Mouse (Mus musculus): Measurements from ENCODE around the gene Grin2b.
"Not testable (repeated sequence)": the region's sequence is repeated elsewhere in the genome, so short reads cannot be mapped to it uniquely, and the experiment has no call there.

Grin2b gene

DNA sequence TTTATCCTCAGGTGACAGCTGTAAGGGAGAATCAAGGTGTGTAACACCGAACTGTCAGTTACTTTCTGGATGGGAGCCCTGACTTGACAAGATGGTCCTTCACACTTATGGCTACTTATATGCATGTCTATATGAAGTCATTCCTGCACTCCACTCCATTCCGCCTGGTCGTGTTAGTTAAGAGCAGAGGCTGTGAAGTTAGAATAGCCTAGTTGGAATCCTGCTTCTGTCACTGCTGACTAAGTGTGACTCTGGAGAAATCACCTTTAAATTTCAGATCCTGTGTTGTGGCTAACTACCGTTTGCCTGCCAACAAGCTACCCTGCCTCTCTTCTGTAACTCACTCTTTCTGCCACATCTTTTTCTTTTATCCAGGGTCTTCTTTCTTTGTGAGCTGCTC, 381.9 kb downstream of the Grin2b start:
- no peak for DNase-seq

DNA sequence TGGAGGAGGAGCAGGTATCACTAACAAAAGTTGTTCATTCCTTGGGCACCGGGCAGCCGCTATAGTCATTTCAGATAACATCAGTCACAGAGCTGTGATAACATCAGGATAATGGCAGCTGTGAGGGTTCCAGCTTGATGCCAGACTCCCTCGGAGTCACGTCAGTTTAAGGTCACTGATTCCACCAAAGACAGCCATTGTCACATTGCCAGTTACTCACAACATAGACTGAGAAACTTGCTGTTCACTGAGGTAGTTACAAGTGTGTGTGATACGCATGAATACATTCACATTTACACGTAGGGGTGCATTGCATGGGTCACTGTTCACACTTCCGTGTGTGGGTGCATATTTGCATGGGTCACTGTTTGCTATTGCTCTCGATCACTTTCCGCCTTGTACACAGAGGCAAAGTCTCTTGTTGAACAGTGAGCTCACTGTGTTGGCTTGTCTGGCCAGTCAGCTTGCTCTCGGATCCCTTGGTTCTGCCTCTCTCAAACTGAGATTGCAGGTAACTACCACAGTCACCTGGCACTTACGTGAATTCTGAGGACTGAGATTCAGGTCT, 383.6 kb downstream of the Grin2b start:
- no peak for DNase-seq

DNA sequence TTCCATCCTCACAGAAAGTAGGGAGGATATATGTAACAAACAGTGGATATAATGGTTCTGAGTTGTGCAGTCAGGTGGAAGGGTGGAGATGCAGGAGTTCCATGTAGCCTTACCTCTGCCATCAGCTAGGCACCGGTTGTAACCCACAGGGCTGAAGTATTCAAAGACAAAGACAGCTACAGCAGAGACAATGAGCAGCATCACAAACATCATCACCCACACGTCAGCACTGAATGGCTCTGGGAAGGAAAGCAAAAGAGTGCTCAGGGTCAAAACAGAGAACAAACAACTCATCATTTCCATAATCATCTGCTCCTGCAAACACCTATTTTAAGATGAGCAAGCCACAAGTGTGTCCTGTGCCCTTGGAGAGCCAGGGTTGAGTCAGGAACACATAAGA, 398.6 kb downstream of the Grin2b start:
- DNase-seq = no peak

DNA sequence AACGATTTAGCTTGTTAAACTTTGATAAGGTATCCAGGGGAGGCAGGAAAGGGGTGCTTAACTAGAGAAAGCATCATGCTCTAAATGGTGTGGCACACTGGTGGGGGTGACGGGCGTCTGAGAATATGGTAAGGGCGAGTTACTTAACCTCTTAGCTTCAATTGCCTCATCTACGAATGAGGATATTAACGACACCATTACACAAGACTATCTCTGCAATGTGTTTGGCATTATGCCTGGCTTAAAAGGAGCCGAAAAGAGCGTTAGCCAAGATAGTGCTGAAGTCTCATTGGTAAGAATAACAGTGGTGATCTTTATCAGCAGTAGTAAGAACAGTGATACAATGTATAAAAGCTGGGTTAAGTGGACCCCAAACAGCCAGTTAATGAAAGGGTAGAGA, 405.7 kb downstream of the Grin2b start:
- DNase-seq = no peak

DNA sequence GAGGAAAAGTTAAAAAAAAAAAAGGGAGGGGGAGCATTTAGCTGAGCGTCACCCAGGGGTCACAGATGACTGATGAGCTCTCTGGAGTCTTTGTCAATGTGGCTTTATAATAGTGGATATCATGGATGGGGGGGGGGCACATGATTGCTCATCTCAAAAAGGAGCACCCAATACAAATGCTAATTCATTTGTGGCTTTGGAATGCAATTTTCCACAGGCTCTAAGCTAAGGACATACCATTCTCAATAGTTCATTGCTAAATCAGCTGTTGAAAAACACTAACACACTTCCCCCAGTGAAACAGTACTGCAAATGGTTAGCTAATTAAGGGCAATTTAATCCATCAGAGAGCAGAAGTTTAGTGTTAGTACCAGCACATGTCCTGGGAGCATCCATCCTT, 414.6 kb downstream of the Grin2b start:
- DNase-seq = no peak

DNA sequence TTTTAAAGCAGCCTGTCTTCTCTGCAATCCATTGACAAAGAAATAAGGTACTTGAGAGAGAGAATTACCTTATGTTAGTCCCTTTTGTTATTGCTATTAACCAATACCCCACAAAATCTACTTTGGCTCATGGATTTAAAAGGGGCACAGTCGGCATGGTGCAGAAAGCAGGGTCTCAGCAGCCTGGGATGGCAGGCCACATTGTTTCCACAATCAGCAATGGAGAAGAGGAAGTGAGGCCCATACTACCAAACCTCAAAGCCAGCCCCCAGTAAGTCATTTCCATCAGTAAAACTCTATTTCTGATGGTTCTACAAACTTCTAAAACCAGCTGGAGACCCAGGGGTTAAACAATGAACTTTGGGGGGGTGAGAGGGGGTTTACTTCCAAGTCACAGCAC, 417.2 kb downstream of the Grin2b start:
- DNase-seq = no peak

DNA sequence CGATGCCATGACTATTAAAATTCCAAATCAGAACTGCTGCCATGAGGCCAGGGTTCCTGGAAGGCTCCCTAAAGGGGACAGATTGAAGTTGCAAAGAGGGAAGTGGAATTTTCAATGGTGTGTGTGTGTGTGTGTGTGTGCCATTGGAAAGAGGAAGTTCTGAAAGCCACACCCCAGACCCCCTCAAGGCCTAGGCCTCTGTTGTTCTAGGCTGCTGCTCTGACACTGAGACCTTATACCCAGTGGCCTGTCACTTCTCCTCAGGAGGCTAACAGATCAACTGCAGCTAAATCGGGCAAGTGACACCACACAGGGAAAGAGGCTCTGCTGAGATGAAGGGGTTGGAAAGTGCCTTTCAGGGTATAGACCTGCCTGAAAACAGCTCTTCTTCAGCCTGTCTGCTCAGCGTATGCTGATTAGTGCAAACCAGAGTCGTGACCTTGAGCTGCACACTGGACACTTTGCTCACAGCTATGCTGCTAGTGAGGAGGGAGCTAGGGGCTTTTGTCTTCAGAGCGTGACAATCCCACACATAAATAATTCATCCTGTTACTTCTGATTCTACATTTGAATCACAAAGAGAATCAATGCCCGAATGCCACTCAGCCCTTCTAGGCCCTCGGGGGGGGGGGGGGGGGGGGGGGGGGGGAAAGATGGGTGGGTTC, 424.8 kb downstream of the Grin2b start:
- DNase-seq = no peak

DNA sequence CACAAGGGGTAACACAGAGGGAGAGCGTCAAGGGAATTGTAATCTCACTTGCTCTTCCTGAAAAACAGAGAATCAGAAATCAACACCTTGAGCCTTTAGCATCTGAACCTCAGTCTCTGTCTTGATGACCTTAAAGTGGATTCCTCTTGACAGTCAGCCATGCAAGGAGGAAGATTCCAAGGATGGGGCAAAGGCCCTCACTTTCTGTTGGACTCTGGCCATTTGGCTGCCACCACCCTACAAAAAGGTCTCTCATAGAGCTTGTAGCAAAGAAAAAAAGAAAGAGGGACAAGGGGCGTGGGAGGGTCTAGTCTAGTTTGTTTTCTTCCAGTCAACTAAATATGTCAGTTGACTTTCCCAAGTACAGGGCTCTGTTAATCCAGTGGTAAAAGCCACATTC, 427.7 kb downstream of the Grin2b start:
- DNase-seq = no peak

DNA sequence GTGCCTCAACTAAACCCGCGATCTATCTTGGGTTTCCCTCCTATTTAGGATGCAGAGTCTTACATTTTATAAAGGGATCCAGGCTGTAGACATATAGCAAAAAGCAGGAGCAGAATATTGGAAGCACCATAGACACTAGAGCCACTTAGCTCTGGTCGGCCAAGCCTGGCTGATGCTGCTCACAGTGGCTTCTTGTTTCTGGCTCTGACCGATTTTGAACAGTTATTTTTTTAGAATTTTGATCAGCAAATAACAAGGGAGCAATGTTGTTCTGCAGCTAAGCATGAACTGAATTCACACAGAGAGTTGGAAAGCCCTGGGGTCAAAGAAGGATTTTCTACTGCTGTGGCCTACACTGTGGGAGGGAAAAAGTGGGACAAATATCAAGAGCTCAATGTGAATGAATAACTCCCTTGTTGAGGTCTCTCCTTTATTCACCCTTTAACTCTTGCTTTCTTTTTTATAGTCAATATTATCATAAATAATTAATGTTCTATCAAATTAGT, 439.0 kb downstream of the Grin2b start:
- DNase-seq = no peak

DNA sequence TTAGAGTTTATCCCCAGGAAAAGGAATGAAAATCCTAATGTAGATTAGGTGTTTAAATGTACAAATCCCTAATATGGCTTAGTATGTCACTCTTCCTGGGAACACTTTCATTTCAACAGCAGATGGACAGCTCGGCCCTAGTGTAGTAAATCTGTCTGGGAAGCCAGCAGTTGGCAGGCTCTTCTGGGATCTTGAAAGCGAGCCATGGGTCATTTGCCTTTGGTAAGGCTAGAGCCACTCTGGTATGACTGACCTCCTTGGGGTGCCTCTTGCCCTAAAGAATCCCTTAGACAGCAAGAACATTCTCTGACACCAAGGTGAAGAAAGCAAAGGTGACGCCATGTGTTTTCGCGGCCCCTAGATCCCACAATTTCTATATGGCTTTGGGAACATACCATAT, 446.2 kb downstream of the Grin2b start:
- no peak for DNase-seq

DNA sequence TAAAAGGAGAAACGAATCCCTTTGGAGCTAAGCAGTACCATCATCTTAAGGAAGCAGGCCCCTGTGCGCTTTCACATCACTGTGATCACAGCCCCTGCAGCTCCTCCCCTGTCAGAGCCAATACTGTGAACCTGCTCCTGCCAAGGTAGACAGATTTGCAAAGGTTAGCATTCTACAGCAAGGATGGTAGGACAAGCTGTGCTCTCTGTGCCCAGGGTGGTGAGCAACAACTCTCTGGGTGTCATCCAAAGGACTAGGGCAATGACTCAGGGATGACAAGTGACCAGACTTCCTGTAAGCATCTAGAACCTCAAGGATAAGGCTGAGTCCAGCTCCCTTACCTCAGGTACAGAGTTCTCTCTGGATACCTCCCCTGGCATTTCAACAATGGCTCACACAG, 451.6 kb downstream of the Grin2b start:
- DNase-seq = no peak

DNA sequence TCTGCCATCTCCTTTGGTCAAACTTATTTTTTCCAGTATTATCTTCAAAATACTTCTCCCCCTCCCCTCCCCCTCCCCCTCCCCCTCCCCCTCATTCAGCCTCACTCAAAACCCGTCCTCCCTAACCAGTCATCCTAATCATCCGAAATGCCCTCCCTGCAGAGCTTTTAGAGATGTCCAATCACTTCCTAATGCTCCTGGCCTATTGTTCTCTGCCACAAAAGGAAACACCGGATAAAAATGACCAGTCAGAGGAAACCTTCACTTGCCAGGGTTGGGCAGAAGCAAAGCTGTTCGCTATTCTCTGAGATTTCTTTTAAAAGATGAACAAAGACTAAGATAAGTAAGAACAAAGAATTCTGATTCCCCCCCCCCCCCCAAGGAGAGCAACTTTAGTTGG, 458.4 kb downstream of the Grin2b start:
- DNase-seq = no peak

DNA sequence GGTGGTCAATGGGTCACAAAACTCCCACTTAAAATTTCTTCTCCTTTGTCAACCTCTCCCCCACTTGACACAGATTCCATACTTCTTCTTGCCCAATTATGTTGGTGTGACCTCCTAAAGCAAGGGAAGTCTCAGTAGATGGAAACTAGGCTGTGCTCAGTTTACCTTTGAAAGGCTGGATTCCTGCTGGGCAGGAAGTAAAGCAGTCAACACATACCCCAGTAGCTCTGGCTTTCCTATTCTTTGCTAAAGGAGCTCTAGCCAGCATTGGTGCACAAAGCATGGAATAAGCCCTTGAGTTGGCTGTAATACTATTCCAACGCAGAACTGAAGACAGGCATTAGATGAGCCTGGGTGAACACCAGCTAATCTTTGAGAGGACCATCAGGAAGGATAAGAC, 459.1 kb downstream of the Grin2b start:
- no peak for DNase-seq

DNA sequence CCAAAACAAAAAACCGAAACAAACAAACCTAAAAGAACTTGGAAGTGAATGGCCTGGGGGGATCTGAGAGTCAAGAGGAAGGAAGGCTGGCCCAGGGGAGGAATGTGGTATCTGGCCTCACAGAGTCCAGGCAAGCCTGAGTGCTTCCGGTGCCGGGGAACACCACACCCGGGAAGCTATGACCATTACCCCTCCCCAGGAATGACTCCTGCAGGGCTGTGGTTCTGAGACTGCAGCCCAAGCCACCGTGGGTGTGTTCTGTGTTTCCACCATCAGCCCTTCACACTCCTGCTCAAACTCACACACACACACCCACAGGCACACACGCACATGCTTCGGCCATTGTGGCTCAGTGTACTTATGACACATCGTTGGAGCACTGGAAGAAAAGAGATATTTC, 459.6 kb downstream of the Grin2b start:
- DNase-seq = no peak

DNA sequence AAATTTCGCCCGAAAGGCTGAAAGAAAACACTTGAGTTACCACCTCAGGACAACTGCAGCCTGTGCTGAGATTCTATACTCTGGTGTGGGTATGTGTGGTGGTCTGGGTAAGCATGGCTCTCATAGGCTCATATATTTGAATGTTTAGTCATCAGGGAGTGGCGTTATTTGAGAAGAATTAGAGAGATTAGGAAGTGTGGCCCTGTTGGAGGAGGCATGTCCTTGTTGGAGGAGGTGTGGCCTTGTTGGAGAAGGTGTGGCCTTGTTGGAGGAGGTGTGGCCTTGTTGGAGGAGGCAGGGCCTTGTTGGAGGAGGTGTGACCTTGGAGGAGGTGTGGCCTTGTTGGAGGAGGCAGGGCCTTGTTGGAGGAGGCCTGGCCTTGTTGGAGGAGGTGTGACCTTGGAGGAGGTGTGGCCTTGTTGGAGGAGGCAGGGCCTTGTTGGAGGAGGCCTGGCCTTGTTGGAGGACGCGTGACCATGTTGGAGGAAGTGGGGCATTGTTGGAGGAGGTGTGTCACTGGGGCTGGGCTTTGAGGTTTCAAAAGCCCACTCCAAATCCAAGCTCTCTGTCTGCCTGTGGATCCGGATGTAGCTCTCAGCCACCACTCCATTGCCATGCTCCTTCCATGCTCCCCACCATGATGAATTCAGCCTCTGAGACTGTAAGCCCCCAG, 466.3 kb downstream of the Grin2b start:
- not testable (repeated sequence) for DNase-seq

DNA sequence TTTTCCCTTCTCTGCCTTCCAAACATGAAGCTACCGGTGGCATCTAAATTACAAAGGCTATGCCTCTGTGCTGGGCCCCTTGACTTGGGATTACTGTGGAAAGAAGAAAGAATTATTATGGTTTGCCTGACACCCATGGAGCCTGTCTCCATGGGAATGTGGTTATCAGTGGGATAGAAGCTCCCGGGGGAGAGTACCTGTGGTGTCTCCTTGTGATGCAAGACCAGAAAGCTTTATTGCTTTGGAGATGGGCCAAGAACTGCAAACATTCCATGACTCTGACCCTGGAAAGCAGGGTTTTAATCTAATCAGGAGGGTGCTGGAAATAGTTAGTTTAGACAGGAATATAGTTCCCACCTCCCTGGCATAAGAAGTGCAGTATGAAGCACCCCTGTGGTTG, 469.7 kb downstream of the Grin2b start:
- no peak for DNase-seq

DNA sequence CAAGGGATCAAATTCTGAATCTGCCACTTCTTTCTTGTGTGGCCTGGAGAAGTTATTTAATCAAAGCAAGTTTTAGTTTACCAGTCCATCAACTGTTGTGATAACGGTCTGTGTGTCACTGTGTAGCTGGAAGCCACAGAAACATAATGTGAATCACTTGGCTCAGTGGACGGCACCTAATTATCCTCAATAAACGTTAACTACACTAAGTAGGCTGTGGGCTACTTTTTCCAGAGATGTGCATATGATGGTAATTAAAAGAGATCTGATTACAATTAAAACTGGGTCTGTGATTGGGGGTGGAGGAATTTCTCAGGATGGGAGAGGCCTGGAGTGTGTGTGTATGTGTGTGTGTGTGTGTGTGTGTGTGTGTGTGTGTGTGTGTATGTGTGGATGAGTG, 471.9 kb downstream of the Grin2b start:
- no peak for DNase-seq

DNA sequence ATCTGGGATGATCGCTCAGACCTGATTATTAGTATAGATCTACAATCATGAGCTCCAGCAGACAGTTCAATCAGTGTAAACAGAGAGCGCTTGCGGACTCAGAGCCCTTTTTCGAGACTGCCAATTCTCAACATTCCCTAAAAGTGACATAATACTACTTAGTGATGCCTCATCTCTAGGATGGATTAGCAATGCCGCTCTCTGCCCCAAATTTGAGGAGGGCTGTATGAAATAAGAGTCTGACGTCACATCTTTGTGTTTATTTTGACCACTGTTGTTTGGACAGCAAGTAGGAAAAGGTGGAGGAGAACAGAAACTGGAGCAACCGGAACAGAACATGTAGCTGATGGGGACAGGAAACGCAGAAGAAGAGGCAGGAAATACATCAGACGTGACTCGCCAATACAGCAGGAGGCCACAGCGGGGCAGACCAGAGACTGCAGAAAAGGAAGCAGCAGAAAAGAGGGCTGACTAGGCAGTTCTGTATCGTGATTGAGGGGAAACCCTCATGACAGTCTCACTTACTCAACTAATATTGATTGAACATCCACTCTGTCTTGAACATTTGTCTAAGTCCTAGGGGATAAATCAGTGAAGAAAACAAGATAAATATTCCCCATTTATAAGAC, 472.5 kb downstream of the Grin2b start:
- DNase-seq = no peak

DNA sequence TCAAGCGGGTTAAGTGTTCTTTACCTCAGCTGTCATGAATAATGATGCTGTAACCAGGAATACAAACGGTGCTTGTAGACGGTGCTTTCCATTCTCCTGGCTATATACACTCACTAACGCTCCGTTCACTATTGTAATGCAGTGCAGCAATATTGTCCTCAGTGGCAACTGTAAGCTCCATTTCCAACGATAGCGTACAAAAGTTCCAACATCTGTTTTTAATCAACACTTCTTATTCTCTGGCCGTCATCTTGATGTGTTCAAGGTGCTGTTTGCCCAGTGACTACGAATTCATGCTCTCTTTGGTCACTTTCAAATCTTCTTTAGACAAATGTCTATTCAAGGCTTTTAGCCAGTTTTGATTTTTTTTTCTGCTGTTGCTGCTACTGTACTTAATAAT, 480.8 kb downstream of the Grin2b start:
- no peak for DNase-seq

DNA sequence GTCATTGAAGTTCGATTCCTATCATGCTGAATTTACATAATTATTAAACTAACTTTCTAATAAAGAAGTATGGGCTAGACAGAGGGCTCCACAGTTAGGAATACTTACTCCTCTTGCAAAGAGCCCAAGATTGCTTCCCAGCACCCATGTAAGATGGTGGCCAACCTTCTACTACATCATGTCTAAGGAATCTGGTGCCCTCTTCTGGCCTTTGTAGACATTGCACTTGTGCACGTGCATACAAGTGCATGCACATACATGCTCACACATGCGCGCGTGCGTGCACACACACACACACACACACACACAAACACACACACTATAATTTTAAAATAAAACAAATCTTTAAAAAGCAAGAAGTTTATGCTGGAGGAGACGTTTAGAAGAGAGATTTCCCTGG, 481.8 kb downstream of the Grin2b start:
- no peak for DNase-seq

DNA sequence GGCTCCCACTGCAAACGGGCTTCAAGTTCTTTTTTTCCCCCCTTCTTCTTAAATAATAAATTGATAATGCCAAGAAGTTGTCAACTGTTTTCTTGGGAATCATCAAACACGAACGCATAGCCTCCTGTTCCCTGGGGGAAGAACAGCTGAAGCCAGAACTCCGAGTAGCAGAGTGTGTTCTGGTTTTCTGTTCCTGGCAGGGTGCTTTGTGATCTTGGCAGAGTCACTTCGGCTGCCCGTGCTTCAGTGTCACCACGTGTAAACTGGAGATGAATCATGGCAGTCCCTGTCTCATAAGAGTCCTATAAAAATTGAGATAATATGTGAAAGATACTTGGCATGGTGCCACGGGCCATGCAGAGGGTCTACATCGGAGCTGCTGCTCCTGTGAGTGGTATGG, 485.4 kb downstream of the Grin2b start:
- DNase-seq = no peak

DNA sequence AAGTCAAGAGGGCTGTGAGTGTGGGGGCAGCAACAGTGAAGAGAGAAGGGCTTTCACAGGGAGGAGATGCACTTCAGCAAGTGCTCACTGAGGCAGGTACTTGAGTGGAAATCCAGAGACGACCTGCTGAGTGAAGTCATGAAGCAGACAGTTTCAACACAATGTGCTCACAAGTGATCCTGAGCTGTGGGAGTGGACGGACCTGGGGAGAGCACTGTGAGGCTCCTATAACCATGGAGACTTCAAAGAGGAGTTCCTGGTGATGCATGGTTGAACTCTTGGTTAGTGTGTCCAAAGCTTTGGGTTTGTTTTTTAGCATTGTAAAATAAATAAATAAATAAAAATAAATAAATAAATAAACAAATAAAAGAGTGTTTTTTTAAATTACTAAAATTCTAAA, 489.1 kb downstream of the Grin2b start:
- no peak for DNase-seq

DNA sequence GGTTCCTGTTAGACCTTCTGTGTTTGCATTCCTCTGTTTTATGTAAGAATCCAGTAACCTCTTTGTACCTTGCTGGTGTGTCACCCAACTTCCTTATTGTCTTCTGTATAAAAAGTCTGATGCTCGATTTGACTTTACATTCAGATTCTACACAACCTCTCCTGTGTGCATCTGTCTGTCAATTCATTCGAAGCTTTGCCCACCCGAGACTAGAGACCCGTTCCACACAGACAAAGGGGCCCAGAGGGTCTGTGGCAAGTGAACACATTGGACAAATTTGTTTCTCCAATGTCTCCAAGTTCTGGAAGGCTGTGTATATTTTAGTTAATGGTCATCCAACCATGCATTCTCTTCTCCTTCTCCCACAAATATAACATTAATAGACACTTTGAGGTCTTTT, 491.9 kb downstream of the Grin2b start:
- not testable (repeated sequence) for DNase-seq

DNA sequence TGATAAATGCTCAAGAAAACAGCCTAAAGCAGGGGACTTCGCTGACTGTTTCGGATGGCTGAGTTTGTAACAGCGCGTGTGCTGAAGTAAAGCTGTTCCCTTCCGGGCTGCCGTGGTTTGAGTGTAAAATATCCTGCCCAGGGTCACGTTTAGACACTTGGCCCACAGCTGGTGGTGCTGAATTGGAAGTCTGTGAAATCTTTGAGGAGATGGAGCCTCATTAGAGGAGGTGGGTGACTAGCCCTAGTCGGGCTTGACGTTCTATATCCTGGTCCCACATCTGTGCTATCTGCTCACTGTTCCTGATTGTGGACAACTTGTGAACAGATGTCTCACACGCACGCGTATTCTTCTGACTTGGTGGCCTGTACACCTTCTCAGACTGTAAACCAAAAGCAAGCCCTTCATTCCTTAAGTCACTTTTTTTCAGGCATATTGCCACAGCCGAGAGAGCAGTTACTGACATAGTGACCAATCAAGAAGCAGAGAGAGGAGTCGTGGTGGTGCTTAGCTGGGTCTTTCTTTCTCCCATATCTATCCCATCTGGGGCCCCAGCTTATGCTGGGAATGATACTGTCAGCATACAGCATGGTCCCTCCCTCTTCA, 493.1 kb downstream of the Grin2b start:
- DNase-seq = no peak

Measured in right cerebral cortex, postnatal 25 days (tissue).